Mouse (Mus musculus) cerebellum, adult 2 months (tissue): ENCODE data around the gene Map4k5. TPM values are rescaled to one million over a fixed set of nuclear protein-coding genes. Genes with fewer than 3 reads are reported as not detected.

Experiments
- DNase-seq, 2 experiments: peaks; one replicate each; pipeline ENCODE4 v3.0.0; 2021
- H3K27ac ChIP-seq: fragments of 200-500 bp; 2 replicates; pipeline ENCODE4 v1.5.1; 2012; ENCODE audit warnings: low read length, control low read depth, inconsistent platforms; ENCODE audit not compliant: insufficient read depth
- H3K27me3 ChIP-seq: fragments of 200-500 bp; 2 replicates; pipeline ENCODE4 v1.6.1; 2012; ENCODE audit warnings: inconsistent platforms, mild to moderate bottlenecking, low read length, moderate library complexity; ENCODE audit not compliant: control insufficient read depth, insufficient read depth
- H3K4me1 ChIP-seq: fragments of 200-500 bp; 2 replicates; pipeline ENCODE4 v1.6.1; 2011; ENCODE audit warnings: low read length; ENCODE audit not compliant: control insufficient read depth, insufficient read depth
- H3K4me3 ChIP-seq: fragments of 200-500 bp; replicated peaks from 2 replicates; pipeline ENCODE3; 2011; ENCODE audit warnings: mild to moderate bottlenecking, low read depth, low read length, control low read depth; ENCODE audit not compliant: insufficient read depth
- CTCF ChIP-seq: fragments of 200-500 bp; IDR thresholded peaks from 2 replicates; pipeline ENCODE4 v1.5.1; 2011; ENCODE audit warnings: low read depth, mild to moderate bottlenecking, control low read depth, low read length, moderate library complexity, borderline replicate concordance; ENCODE audit not compliant: insufficient read depth
- POLR2A ChIP-seq: fragments of 200-500 bp; IDR thresholded peaks from 2 replicates; pipeline ENCODE4 v1.6.1; 2011; ENCODE audit warnings: low read length, control low read depth, borderline replicate concordance; ENCODE audit not compliant: insufficient read depth
- WGBS: fragments of 180-500 bp; shearing (Covaris S2); methylation state at CpG from one replicate; pipeline ENCODE4 v1.1.7; 2018; 5-methylcytosine and 5-hydroxymethylcytosine counted together
- polyA plus RNA-seq: library from polyadenylated mRNA; depleted of rRNA; stranded (reverse); fragments of >200 nt; gene quantifications from 2 replicates; pipeline ENCODE4 v1.2.3, GENCODE M21; 2012

Map4k5 gene
- polyA plus RNA-seq, 1 experiment = 22.7 TPM

- Histone ChIP-seq H3K27me3 (no peaks in the 10 kb centered on the region), H3K4me1 (no peaks in the 10 kb centered on the region), H3K27ac (no peak overlapping the region), H3K4me3 (no peak overlapping the region)
- no peak for DNase-seq
- TF ChIP-seq CTCF (no peak), POLR2A (no peak)
- WGBS = 93% methylated on average over 9 of the region's 9 CpGs
Observed at GRCm38 (mm10) chr12:69846499-69846898, 46.5 kb downstream of the Map4k5 start.

DNA sequence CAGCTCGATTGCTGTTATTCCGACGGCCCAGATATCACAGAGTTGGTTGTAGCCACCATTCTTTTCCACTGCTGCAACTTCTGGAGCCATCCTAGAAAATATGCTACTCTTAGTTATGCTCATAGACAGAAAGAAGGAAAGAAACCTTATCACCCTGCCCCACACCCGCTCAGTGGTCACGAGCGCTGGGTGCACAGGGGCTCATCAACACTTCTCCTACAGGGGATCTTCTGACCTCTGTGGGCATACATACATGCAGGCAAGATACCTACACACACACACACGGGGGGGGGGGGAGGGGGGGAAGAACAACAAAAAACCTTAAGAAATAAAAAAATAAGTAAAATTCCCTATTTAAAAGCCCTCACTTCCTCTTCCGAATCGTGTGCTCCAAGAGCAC, 47.3 kb downstream of the Map4k5 start:
- Histone ChIP-seq H3K27ac (no peak overlapping the region), H3K27me3 (no peaks in the 10 kb centered on the region), H3K4me1 (no peaks in the 10 kb centered on the region), H3K4me3 (no peak overlapping the region)
- 87% methylated on average over 9 of the region's 9 CpGs for WGBS
- TF ChIP-seq POLR2A (no peak), CTCF (no peak)
- no peak for DNase-seq

DNA sequence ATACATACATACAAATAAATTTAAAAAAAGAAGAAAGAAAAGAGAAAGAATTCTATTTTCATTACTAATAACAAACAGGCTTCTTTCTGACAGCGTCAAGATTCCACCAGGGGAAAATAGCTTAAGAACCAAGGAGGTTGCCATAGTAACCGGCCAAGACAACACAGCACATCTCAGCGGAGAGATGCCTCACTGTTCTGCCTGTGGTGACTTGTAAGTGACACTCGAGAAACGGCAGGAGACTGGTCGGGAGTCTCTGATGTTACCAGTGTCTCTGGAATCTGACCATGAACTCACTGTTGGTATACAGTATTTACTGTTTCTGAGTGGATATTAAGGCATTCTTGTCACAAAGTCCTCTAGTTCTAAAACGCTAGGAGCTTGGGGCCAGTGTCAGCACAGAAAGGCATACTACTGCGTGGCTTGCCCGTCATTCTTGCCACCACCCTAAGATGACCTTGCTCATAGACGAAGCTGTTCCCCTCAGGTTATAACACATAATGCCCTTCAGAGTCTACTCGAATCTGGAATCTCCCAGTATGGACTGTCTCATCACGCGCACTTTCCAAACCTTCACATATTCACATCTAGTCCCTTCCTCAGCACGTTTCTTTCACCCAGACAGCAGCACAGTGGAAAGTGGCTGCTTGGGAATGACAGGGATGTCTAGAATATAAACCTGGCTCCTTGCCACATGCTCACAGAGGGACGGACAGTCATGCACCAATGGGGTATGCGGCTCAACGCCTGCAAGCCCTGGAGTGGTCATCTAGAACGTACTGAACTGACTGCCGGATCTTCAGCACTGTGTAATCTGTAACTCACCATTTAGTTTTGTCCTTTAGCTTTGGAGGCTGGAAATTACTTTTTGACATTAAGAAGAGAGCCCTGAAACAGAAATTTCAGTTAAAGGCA, 49.2 kb downstream of the Map4k5 start:
- Histone ChIP-seq H3K4me3 (no peak overlapping the region), H3K4me1 (no peaks in the 10 kb centered on the region), H3K27me3 (no peaks in the 10 kb centered on the region), H3K27ac (no peak overlapping the region)
- 42% methylated on average over 19 of the region's 19 CpGs for WGBS
- no peak for TF ChIP-seq CTCF
- TF ChIP-seq POLR2A = no peak
- DNase-seq = no peak

GRCm38 (mm10) chr12:69838376-69838775, 54.6 kb downstream of the Map4k5 start:
- WGBS = 71% methylated on average over 11 of the region's 11 CpGs
- no peak for DNase-seq
- H3K27me3 ChIP-seq = no peaks in the 10 kb centered on the region
- TF ChIP-seq POLR2A (no peak), CTCF (no peak)
- H3K27ac ChIP-seq = no peak overlapping the region
- no peak overlapping the region for H3K4me3 ChIP-seq
- no peaks in the 10 kb centered on the region for H3K4me1 ChIP-seq

DNA sequence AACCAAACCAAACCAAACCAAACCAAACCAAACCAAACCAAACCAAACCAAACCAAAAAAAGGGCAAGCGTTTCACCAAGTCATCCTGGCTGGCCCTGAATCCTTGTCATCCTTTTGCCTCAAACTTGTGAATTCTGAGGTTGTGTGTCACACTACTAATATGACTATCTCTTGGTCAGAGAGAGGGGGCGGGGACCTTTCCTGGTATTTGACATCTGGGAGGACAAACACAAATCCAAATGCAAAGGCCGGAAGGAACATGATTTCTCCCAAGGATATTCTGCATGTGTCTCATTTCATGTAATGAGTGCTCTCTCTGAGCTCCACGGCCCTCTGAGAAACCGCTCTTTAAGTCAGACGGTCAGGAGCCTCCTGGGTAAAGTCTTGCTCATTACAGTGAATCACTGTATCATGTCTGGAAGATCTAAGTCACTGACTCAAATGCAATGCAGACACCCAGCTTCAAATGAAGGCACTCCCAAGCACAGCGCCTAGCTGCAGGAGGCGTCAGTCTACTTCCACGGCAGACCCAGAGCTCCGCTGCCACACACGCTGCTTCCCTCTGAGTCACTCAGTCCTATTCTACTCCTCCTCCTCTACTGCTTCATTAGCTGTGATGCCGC, 58.9 kb downstream of the Map4k5 start:
- TF ChIP-seq CTCF (no peak), POLR2A (no peak)
- Histone ChIP-seq H3K27me3 (no peaks in the 10 kb centered on the region), H3K4me3 (no peak overlapping the region), H3K4me1 (no peaks in the 10 kb centered on the region), H3K27ac (no peak overlapping the region)
- no peak for DNase-seq
- WGBS = 79% methylated on average over 12 of the region's 12 CpGs

GRCm38 (mm10) chr12:69831239-69831910, 61.6 kb downstream of the Map4k5 start:
- Histone ChIP-seq H3K4me1 (no peaks in the 10 kb centered on the region), H3K27me3 (no peaks in the 10 kb centered on the region), H3K4me3 (no peak overlapping the region), H3K27ac (no peak overlapping the region)
- 93% methylated on average over 9 of the region's 9 CpGs for WGBS
- TF ChIP-seq CTCF (no peak), POLR2A (no peak)
- no peak for DNase-seq

DNA sequence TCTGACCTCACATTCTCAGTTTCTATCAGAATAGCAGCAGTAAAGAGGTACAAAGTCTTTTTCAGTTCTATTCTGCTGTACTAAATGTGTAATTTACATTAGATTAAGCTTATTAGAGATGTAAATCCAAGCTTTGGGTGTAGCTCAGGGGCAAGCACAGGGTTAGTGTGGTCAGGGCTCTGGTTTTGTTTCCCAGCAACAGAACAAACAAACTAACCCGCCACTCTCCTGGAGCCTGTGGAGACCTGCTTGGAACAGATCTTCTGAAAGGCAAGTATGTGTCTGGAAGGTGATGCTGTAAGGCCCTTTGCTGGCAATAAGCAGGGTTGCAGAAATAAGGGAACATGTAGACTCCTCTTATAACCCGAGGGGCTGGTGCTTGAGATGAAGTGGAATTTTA, 64.8 kb downstream of the Map4k5 start:
- no peaks in the 10 kb centered on the region for H3K27me3 ChIP-seq
- no peak overlapping the region for H3K4me3 ChIP-seq
- no peak overlapping the region for H3K27ac ChIP-seq
- no peaks in the 10 kb centered on the region for H3K4me1 ChIP-seq
- WGBS = 63% methylated on average over 2 of the region's 2 CpGs
- DNase-seq = no peak
- TF ChIP-seq CTCF = no peak
- TF ChIP-seq POLR2A = no peak
